Comparison of ENCODE assay signal across 20 mouse cellular contexts in the genomic region with DNA sequence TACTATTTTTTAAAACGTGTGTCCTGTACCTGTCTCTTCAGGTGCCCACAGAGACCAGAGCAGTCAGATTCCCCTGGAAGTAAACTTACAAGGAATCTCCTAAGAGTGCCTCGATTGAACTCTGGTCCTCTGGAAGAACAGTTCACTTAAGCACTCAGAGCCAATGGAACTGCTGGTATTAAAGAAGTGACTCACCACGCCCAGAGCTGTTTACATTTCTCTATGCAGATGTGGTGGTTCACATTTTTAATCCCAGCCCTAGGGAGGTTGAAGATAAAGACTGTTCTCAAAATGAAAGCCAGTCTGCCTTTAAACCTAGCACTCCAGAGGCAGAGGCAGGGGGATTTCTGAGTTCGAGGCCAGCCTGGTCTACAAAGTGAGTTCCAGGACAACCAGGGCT. TPM values are rescaled to one million over a fixed set of nuclear protein-coding genes. Genes with fewer than 3 reads are reported as not detected.
DNase-seq lines count a peak whose midpoint lies in the region; ATAC-seq and TF ChIP-seq lines count a peak whose summit lies in the region.
"Had no signal": no experiment of that assay in that cellular context is flagged by ENCODE, and none has a peak within 500 bp of the region (broad histone marks: within the 10 kb centered on the region; RNA-seq: fewer than 3 reads in every experiment).

No protein-coding gene starts in this region.

- no peak overlapping the region; the same call in 1 of the 2 replicates for H3K9ac ChIP-seq in liver, embryonic 14.5 days (replicated peaks)
- no peak overlapping the region for H3K9ac ChIP-seq in liver, postnatal 0 days (replicated peaks)
- no peak overlapping the region for H3K9ac ChIP-seq in MEL (ENCODE audit: control insufficient read depth, low read depth, low read length, poor library complexity, severe bottlenecking)
- H3K9ac ChIP-seq: embryonic facial prominence, embryonic 15.5 days; hindbrain, embryonic 15.5 days had no signal

- H3K36me3 ChIP-seq in liver, embryonic 14.5 days (replicated peaks; ENCODE audit: control insufficient read depth, insufficient read depth, low read depth), result peaks cover 12% of the 10 kb centered on the region
- H3K36me3 ChIP-seq in liver, postnatal 0 days (replicated peaks; ENCODE audit: insufficient read depth, low read length), result peaks cover 22% of the 10 kb centered on the region
- peaks cover 1 to 9% of the 10 kb centered on the region in 2 experiments; a peak in 3 of 4 replicates for H3K36me3 ChIP-seq in MEL (ENCODE audit: control insufficient read depth in 1 of 2, insufficient read depth in 2 of 2, low read length in 2 of 2)
- H3K36me3 ChIP-seq in forebrain, embryonic 10.5 days (replicated peaks), result peaks cover 47% of the 10 kb centered on the region

- no peak for TF ChIP-seq RAD21 in MEL (IDR thresholded peaks at IDR 0.05; ENCODE audit: low read depth, low read length)

- 75% methylated on average over 4 of the region's 4 CpGs for WGBS in liver, embryonic 14.5 days (ENCODE audit: insufficient replicate concordance)
- 80% methylated on average over 4 of the region's 4 CpGs for WGBS in liver, postnatal 0 days (ENCODE audit: insufficient replicate concordance)
- WGBS in forebrain, embryonic 10.5 days, result 92% methylated on average over 4 of the region's 4 CpGs

- peaks cover 14 to 19% of the 10 kb centered on the region in 2 experiments for H3K4me1 ChIP-seq in liver, embryonic 14.5 days (replicated peaks; ENCODE audit: control insufficient read depth in 2 of 2, insufficient read depth in 2 of 2, low read length in 1 of 2)
- H3K4me1 ChIP-seq in liver, postnatal 0 days (ENCODE audit: insufficient read depth), result peaks cover 23% of the 10 kb centered on the region
- H3K4me1 ChIP-seq in MEL (ENCODE audit: control insufficient read depth in 1 of 2, insufficient read depth in 2 of 2, low read length in 2 of 2), result peaks cover 0 to 3% of the 10 kb centered on the region in 2 experiments; a peak in 2 of 4 replicates
- H3K4me1 ChIP-seq in forebrain, embryonic 10.5 days, result peaks cover 33% of the 10 kb centered on the region

- H3K4me2 ChIP-seq in liver, embryonic 14.5 days (ENCODE audit: low read depth), result peak overlapping the region; percentile 68
- H3K4me2 ChIP-seq in liver, postnatal 0 days (ENCODE audit: low read depth, low read length), result no peak overlapping the region
- H3K4me2 ChIP-seq: embryonic facial prominence, embryonic 15.5 days; hindbrain, embryonic 15.5 days had no signal

- TF ChIP-seq CTCF in liver, embryonic 14.5 days (IDR thresholded peaks at IDR 0.05; ENCODE audit: low read depth), result no peak
- TF ChIP-seq CTCF in liver, postnatal 0 days (IDR thresholded peaks at IDR 0.05; ENCODE audit: low read depth), result no peak
- no peak for TF ChIP-seq CTCF in MEL (IDR thresholded peaks at IDR 0.05 in 2 of 3, conservative IDR thresholded peaks at IDR 0.05 in 1 of 3; ENCODE audit: control insufficient read depth in 1 of 3, insufficient read depth in 1 of 3, low read depth in 2 of 3, low read length in 3 of 3, poor library complexity in 1 of 3, severe bottlenecking in 1 of 3)
- no peak for TF ChIP-seq CTCF in layer of hippocampus, adult 2 months (conservative IDR thresholded peaks at IDR 0.05)

- no peak for ATAC-seq in liver, embryonic 14.5 days (ENCODE audit: insufficient read depth)
- ATAC-seq in liver, postnatal 0 days, result no peak
- peak; percentile 32; the same call in 1 of the 2 replicates for ATAC-seq in erythroblast, adult 5-6 weeks (replicated peaks; ENCODE audit: low FRiP score, poor library complexity, severe bottlenecking)
- ATAC-seq: forebrain, embryonic 14.5 days had no signal

- H3K27me3 ChIP-seq in liver, embryonic 14.5 days (ENCODE audit: control insufficient read depth, insufficient read depth, low read length), result no peaks in the 10 kb centered on the region
- H3K27me3 ChIP-seq in liver, postnatal 0 days (ENCODE audit: insufficient read depth, low read length), result no peaks in the 10 kb centered on the region
- peaks cover 0 to 3% of the 10 kb centered on the region in 2 experiments; a peak in 1 of 4 replicates for H3K27me3 ChIP-seq in MEL (ENCODE audit: control insufficient read depth in 1 of 2, insufficient read depth in 2 of 2, low read length in 2 of 2)
- no peaks in the 10 kb centered on the region for H3K27me3 ChIP-seq in forebrain, embryonic 10.5 days (ENCODE audit: poor library complexity, severe bottlenecking)
- H3K27me3 ChIP-seq: embryonic facial prominence, embryonic 15.5 days; heart, embryonic 13.5 days; hindbrain, embryonic 15.5 days had no signal

- H3K4me3 ChIP-seq in liver, embryonic 14.5 days (ENCODE audit: insufficient read depth in 1 of 2, low read depth in 2 of 2, low read length in 2 of 2), result no peak overlapping the region
- no peak overlapping the region for H3K4me3 ChIP-seq in liver, postnatal 0 days (ENCODE audit: low read depth, low read length)
- H3K4me3 ChIP-seq in MEL (ENCODE audit: control insufficient read depth in 1 of 2, insufficient read depth in 1 of 2, low read depth in 2 of 2, low read length in 2 of 2), result no peak overlapping the region
- H3K4me3 ChIP-seq in forebrain, embryonic 10.5 days, result no peak overlapping the region
- H3K4me3 ChIP-seq in layer of hippocampus, adult 2 months, result no peak overlapping the region
- H3K4me3 ChIP-seq: embryonic facial prominence, embryonic 15.5 days; heart, embryonic 13.5 days; hindbrain, embryonic 15.5 days had no signal

- no peak for DNase-seq in liver, embryonic 14.5 days (ENCODE audit: low read depth in 3 of 3, low spot score in 3 of 3)
- no peak for DNase-seq in liver, postnatal 0 days
- DNase-seq in MEL (ENCODE audit: low read depth, low spot score), result peak; percentile 51
- DNase-seq in B cell, adult 2 months, result no peak
- DNase-seq in forebrain, embryonic 10.5 days (ENCODE audit: extremely low spot score, low spot score), result no peak
- DNase-seq in layer of hippocampus, adult 2 months (ENCODE audit: low spot score in 2 of 2), result no peak
- DNase-seq: adrenal gland, adult 2 months; adrenal gland, postnatal 25 days; cerebellum, adult 8-10 months; cerebellum, postnatal 14 days; embryo, embryonic 11 days; gastrocnemius, postnatal 36 days; heart, adult 11 months; heart, postnatal 36 days had no signal

- no peak for TF ChIP-seq POLR2A in MEL (IDR thresholded peaks at IDR 0.05; ENCODE audit: control insufficient read depth in 1 of 2, insufficient read depth in 1 of 2, low read depth in 1 of 2, low read length in 2 of 2, poor library complexity in 1 of 2)

- TF ChIP-seq EP300 in liver, embryonic 14.5 days (IDR thresholded peaks at IDR 0.05; ENCODE audit: low read depth), result no peak
- no peak for TF ChIP-seq EP300 in liver, postnatal 0 days (IDR thresholded peaks at IDR 0.05; ENCODE audit: low read depth)
- TF ChIP-seq EP300 in MEL (IDR thresholded peaks at IDR 0.05; ENCODE audit: low read depth in 1 of 2, low read length in 2 of 2), result no peak

- H3K79me2 ChIP-seq in MEL (ENCODE audit: control insufficient read depth, insufficient read depth, low read length, poor library complexity), result peaks cover 3% of the 10 kb centered on the region; the same call in 1 of the 2 replicates

- H3K27ac ChIP-seq in liver, embryonic 14.5 days, result peak overlapping the region; percentile 28
- H3K27ac ChIP-seq in liver, postnatal 0 days (ENCODE audit: low read depth), result no peak overlapping the region; the same call in 1 of the 2 replicates
- H3K27ac ChIP-seq in MEL (ENCODE audit: control insufficient read depth, low read depth, low read length), result no peak overlapping the region
- H3K27ac ChIP-seq in forebrain, embryonic 10.5 days, result no peak overlapping the region
- no peak overlapping the region for H3K27ac ChIP-seq in layer of hippocampus, adult 2 months
- H3K27ac ChIP-seq: embryonic facial prominence, embryonic 15.5 days; heart, embryonic 13.5 days; hindbrain, embryonic 15.5 days had no signal

- no peaks in the 10 kb centered on the region for H3K9me3 ChIP-seq in liver, embryonic 14.5 days (ENCODE audit: control insufficient read depth, low read length)
- H3K9me3 ChIP-seq in liver, postnatal 0 days (ENCODE audit: low read length), result no peaks in the 10 kb centered on the region
- H3K9me3 ChIP-seq in MEL (replicated peaks; ENCODE audit: insufficient read depth, low read length), result no peaks in the 10 kb centered on the region
- H3K9me3 ChIP-seq in forebrain, embryonic 10.5 days, result no peaks in the 10 kb centered on the region
- H3K9me3 ChIP-seq: embryonic facial prominence, embryonic 15.5 days; heart, embryonic 13.5 days; hindbrain, embryonic 15.5 days had no signal

RNA-seq across cellular contexts. Expression of a gene that starts 2.2 kb away (rescaled TPM):
- 4.4 and 7.4 TPM in 2 replicates for polyA plus RNA-seq in liver, embryonic 14.5 days (2012; rRNA removed)
- polyA plus RNA-seq in liver, embryonic 14.5 days (2014; fragmentation: Nextera tagmentation; extraction: Ambion mirVana), result 24.8 and 26.5 TPM in 2 replicates
- polyA plus RNA-seq in liver, postnatal 0 days (2015; fragmentation: Nextera tagmentation; extraction: Ambion mirVana), result 21.7 and 22.5 TPM in 2 replicates
- total RNA-seq in MEL (2012; rRNA removed), result 7.5 and 8.4 TPM in 2 replicates
- polyA plus RNA-seq in MEL (2012; ENCODE audit: insufficient read depth in 1 of 2, insufficient read length in 2 of 2, low read depth in 1 of 2, low replicate concordance in 2 of 2, missing spikeins in 1 of 2), result 10 to 100 TPM in 1 of 2 experiments, not detected in 1; 15.4 TPM
- 26.5 and 39.9 TPM in 2 replicates for total RNA-seq in erythroblast, adult 5-6 weeks (2015; ENCODE audit: low replicate concordance)
- total RNA-seq in erythroblast, adult 5-6 weeks (2017; ENCODE audit: low replicate concordance), result 47.6 and 53.9 TPM in 2 replicates
- 29.7 and 32.2 TPM in 2 replicates for polyA plus RNA-seq in forebrain, embryonic 10.5 days (2016; fragmentation: Nextera tagmentation; extraction: Ambion mirVana)
- 10 to 100 TPM; 51.2 to 54.5 TPM for total RNA-seq in layer of hippocampus, adult 2 months (2021)

RNA-seq across cellular contexts. Expression of a gene that starts 35.9 kb away (rescaled TPM):
- 10.0 and 12.9 TPM in 2 replicates for polyA plus RNA-seq in liver, embryonic 14.5 days (2012; rRNA removed)
- polyA plus RNA-seq in liver, embryonic 14.5 days (2014; fragmentation: Nextera tagmentation; extraction: Ambion mirVana), result 16.7 and 16.9 TPM in 2 replicates
- polyA plus RNA-seq in liver, postnatal 0 days (2015; fragmentation: Nextera tagmentation; extraction: Ambion mirVana), result 14.4 and 17.0 TPM in 2 replicates
- total RNA-seq in MEL (2012; rRNA removed), result 16.3 and 16.8 TPM in 2 replicates
- 10 to 100 TPM in 1 of 2 experiments, not detected in 1; 22.0 TPM for polyA plus RNA-seq in MEL (2012; ENCODE audit: insufficient read depth in 1 of 2, insufficient read length in 2 of 2, low read depth in 1 of 2, low replicate concordance in 2 of 2, missing spikeins in 1 of 2)
- total RNA-seq in erythroblast, adult 5-6 weeks (2015; ENCODE audit: low replicate concordance), result 18.0 and 23.1 TPM in 2 replicates
- total RNA-seq in erythroblast, adult 5-6 weeks (2017; ENCODE audit: low replicate concordance), result 20.8 and 28.8 TPM in 2 replicates
- 52.8 and 53.9 TPM in 2 replicates for polyA plus RNA-seq in forebrain, embryonic 10.5 days (2016; fragmentation: Nextera tagmentation; extraction: Ambion mirVana)
- total RNA-seq in layer of hippocampus, adult 2 months (2021), result 100 to 1,000 TPM; 105 to 108 TPM

RNA-seq across cellular contexts. Expression of a gene that starts 53.7 kb away (rescaled TPM):
- 0.79 and 1.0 TPM in 2 replicates for polyA plus RNA-seq in liver, embryonic 14.5 days (2012; rRNA removed)
- polyA plus RNA-seq in liver, embryonic 14.5 days (2014; fragmentation: Nextera tagmentation; extraction: Ambion mirVana), result 0.57 and 0.75 TPM in 2 replicates
- polyA plus RNA-seq in liver, postnatal 0 days (2015; fragmentation: Nextera tagmentation; extraction: Ambion mirVana), result 3.8 and 4.0 TPM in 2 replicates
- not detected in 2 replicates for total RNA-seq in MEL (2012; rRNA removed)
- polyA plus RNA-seq in MEL (2012; ENCODE audit: insufficient read depth in 1 of 2, insufficient read length in 2 of 2, low read depth in 1 of 2, low replicate concordance in 2 of 2, missing spikeins in 1 of 2), result not detected
- total RNA-seq in erythroblast, adult 5-6 weeks (2015; ENCODE audit: low replicate concordance), result 12.1 and 21.5 TPM in 2 replicates
- total RNA-seq in erythroblast, adult 5-6 weeks (2017; ENCODE audit: low replicate concordance), result 13.4 and 18.7 TPM in 2 replicates
- 0.06 and 0.11 TPM in 2 replicates for polyA plus RNA-seq in forebrain, embryonic 10.5 days (2016; fragmentation: Nextera tagmentation; extraction: Ambion mirVana)
- total RNA-seq in layer of hippocampus, adult 2 months (2021), result under 1 TPM in 1 of 2 experiments, not detected in 1; 0.12 TPM
- total RNA-seq: gastrocnemius, adult 8-10 months had no signal
